Mouse (Mus musculus): ENCODE measurements at regions not wholly inside any gene's neighbourhood (a gene's known extent, or its start where the extent isn't known, plus 50 kb on each side); places are given as distances from the start of the nearest gene placed in this dataset.
"Not testable (repeated sequence)": the region's sequence is repeated elsewhere in the genome, so short reads cannot be mapped to it uniquely, and the experiment has no call there.

- no peak overlapping the region for H3K9ac ChIP-seq (ENCODE audit: low read length)
- no peaks in the 10 kb centered on the region for H3K36me3 ChIP-seq (ENCODE audit: control insufficient read depth, insufficient read depth, low read length)
- no peak overlapping the region for H3K4me3 ChIP-seq (ENCODE audit: low read depth, low read length)
- H3K27ac ChIP-seq (ENCODE audit: low read depth, low read length) = no peak overlapping the region
- no peaks in the 10 kb centered on the region for H3K4me1 ChIP-seq (replicated peaks; ENCODE audit: control insufficient read depth, insufficient read depth, low read length)
- no peak for DNase-seq (ENCODE audit: low spot score)
- no peaks in the 10 kb centered on the region; the same call in 1 of the 2 replicates for H3K9me3 ChIP-seq (ENCODE audit: control insufficient read depth, low read length)
- no peaks in the 10 kb centered on the region for H3K27me3 ChIP-seq (ENCODE audit: control insufficient read depth, insufficient read depth, low read length)
- no peak overlapping the region for H3K4me2 ChIP-seq (ENCODE audit: low read depth, low read length, severe bottlenecking)
- ATAC-seq (replicated peaks; ENCODE audit: low FRiP score) = no peak
Observed at GRCm38 (mm10) chr15:3171774-3172173, 96.6 kb upstream of the Selenop start.

- Histone ChIP-seq H3K4me2 (ENCODE audit: low read depth, low read length, severe bottlenecking) (no peak overlapping the region), H3K4me3 (ENCODE audit: low read depth, low read length) (no peak overlapping the region), H3K9me3 (ENCODE audit: control insufficient read depth, low read length) (no peaks in the 10 kb centered on the region; the same call in 1 of the 2 replicates), H3K27ac (ENCODE audit: low read depth, low read length) (no peak overlapping the region), H3K27me3 (ENCODE audit: control insufficient read depth, insufficient read depth, low read length) (no peaks in the 10 kb centered on the region), H3K4me1 (replicated peaks; ENCODE audit: control insufficient read depth, insufficient read depth, low read length) (no peaks in the 10 kb centered on the region), H3K36me3 (ENCODE audit: control insufficient read depth, insufficient read depth, low read length) (no peaks in the 10 kb centered on the region), H3K9ac (ENCODE audit: low read length) (no peak overlapping the region)
- WGBS = 65% methylated on average over 2 of the region's 2 CpGs
- ATAC-seq (replicated peaks; ENCODE audit: low FRiP score) = no peak
- no peak for DNase-seq (ENCODE audit: low spot score)
Observed at GRCm38 (mm10) chr15:3174072-3174471, 94.3 kb upstream of the Selenop start.

GRCm38 (mm10) chr15:3174848-3175247, 93.5 kb upstream of the Selenop start:
- no peak for ATAC-seq (replicated peaks; ENCODE audit: low FRiP score)
- 47% methylated on average over 2 of the region's 2 CpGs for WGBS

GRCm38 (mm10) chr15:3201912-3202653, 66.3 kb upstream of the Selenop start:
- peak; percentile 61 for DNase-seq (ENCODE audit: low spot score)
- Histone ChIP-seq H3K4me2 (ENCODE audit: low read depth, low read length, severe bottlenecking) (no peak overlapping the region), H3K27me3 (ENCODE audit: control insufficient read depth, insufficient read depth, low read length) (no peaks in the 10 kb centered on the region), H3K9me3 (ENCODE audit: control insufficient read depth, low read length) (no peaks in the 10 kb centered on the region), H3K27ac (ENCODE audit: low read depth, low read length) (no peak overlapping the region), H3K4me1 (replicated peaks; ENCODE audit: control insufficient read depth, insufficient read depth, low read length) (no peaks in the 10 kb centered on the region), H3K36me3 (ENCODE audit: control insufficient read depth, insufficient read depth, low read length) (no peaks in the 10 kb centered on the region), H3K9ac (ENCODE audit: low read length) (no peak overlapping the region), H3K4me3 (ENCODE audit: low read depth, low read length) (no peak overlapping the region)
- 92% methylated on average over 2 of the region's 2 CpGs for whole genome bisulfite sequencing
- peak; percentile 71 for ATAC-seq (replicated peaks; ENCODE audit: low FRiP score)

More at GRCm38 (mm10) chr15:3174848-3175247, 93.5 kb upstream of the Selenop start:
- no peaks in the 10 kb centered on the region for H3K4me1 ChIP-seq (replicated peaks; ENCODE audit: control insufficient read depth, insufficient read depth, low read length)
- H3K27ac ChIP-seq (ENCODE audit: low read depth, low read length) = no peak overlapping the region
- H3K36me3 ChIP-seq (ENCODE audit: control insufficient read depth, insufficient read depth, low read length) = no peaks in the 10 kb centered on the region
- H3K4me3 ChIP-seq (ENCODE audit: low read depth, low read length) = no peak overlapping the region
- H3K9ac ChIP-seq (ENCODE audit: low read length) = no peak overlapping the region
- DNase-seq (ENCODE audit: low spot score) = no peak
- no peaks in the 10 kb centered on the region; the same call in 1 of the 2 replicates for H3K9me3 ChIP-seq (ENCODE audit: control insufficient read depth, low read length)
- H3K4me2 ChIP-seq (ENCODE audit: low read depth, low read length, severe bottlenecking) = no peak overlapping the region
- H3K27me3 ChIP-seq (ENCODE audit: control insufficient read depth, insufficient read depth, low read length) = no peaks in the 10 kb centered on the region

GRCm38 (mm10) chr15:3205522-3205921, 62.8 kb upstream of the Selenop start:
- Histone ChIP-seq H3K27me3 (ENCODE audit: control insufficient read depth, insufficient read depth, low read length) (no peaks in the 10 kb centered on the region), H3K4me3 (ENCODE audit: low read depth, low read length) (no peak overlapping the region), H3K9me3 (ENCODE audit: control insufficient read depth, low read length) (no peaks in the 10 kb centered on the region), H3K4me2 (ENCODE audit: low read depth, low read length, severe bottlenecking) (no peak overlapping the region), H3K27ac (ENCODE audit: low read depth, low read length) (no peak overlapping the region), H3K36me3 (ENCODE audit: control insufficient read depth, insufficient read depth, low read length) (no peaks in the 10 kb centered on the region), H3K9ac (ENCODE audit: low read length) (no peak overlapping the region), H3K4me1 (replicated peaks; ENCODE audit: control insufficient read depth, insufficient read depth, low read length) (no peaks in the 10 kb centered on the region)
- WGBS = 78% methylated on average over 6 of the region's 6 CpGs
- no peak for DNase-seq (ENCODE audit: low spot score)
- ATAC-seq (replicated peaks; ENCODE audit: low FRiP score) = no peak

GRCm38 (mm10) chr15:3206076-3206475, 62.3 kb upstream of the Selenop start:
- not testable (repeated sequence) for H3K27me3 ChIP-seq (ENCODE audit: control insufficient read depth, insufficient read depth, low read length); H3K4me2 ChIP-seq (ENCODE audit: low read depth, low read length, severe bottlenecking); H3K9me3 ChIP-seq (ENCODE audit: control insufficient read depth, low read length); ATAC-seq (replicated peaks; ENCODE audit: low FRiP score); H3K4me1 ChIP-seq (replicated peaks; ENCODE audit: control insufficient read depth, insufficient read depth, low read length); H3K9ac ChIP-seq (ENCODE audit: low read length); H3K27ac ChIP-seq (ENCODE audit: low read depth, low read length); H3K4me3 ChIP-seq (ENCODE audit: low read depth, low read length); H3K36me3 ChIP-seq (ENCODE audit: control insufficient read depth, insufficient read depth, low read length); DNase-seq (ENCODE audit: low spot score)
- 70% methylated on average over 6 of the region's 6 CpGs for WGBS

GRCm38 (mm10) chr15:3213721-3214120, 54.6 kb upstream of the Selenop start:
- H3K4me3 ChIP-seq (ENCODE audit: low read depth, low read length) = no peak overlapping the region
- DNase-seq (ENCODE audit: low spot score) = no peak
- H3K36me3 ChIP-seq (ENCODE audit: control insufficient read depth, insufficient read depth, low read length) = no peaks in the 10 kb centered on the region
- no peaks in the 10 kb centered on the region for H3K9me3 ChIP-seq (ENCODE audit: control insufficient read depth, low read length)
- WGBS = 11% methylated on average over 4 of the region's 4 CpGs
- H3K27me3 ChIP-seq (ENCODE audit: control insufficient read depth, insufficient read depth, low read length) = no peaks in the 10 kb centered on the region
- H3K9ac ChIP-seq (ENCODE audit: low read length) = no peak overlapping the region
- H3K4me2 ChIP-seq (ENCODE audit: low read depth, low read length, severe bottlenecking) = no peak overlapping the region
- no peak overlapping the region for H3K27ac ChIP-seq (ENCODE audit: low read depth, low read length)
- no peaks in the 10 kb centered on the region for H3K4me1 ChIP-seq (replicated peaks; ENCODE audit: control insufficient read depth, insufficient read depth, low read length)
- ATAC-seq (replicated peaks; ENCODE audit: low FRiP score) = no peak

- DNase-seq (ENCODE audit: low spot score) (no peak), ATAC-seq (replicated peaks; ENCODE audit: low FRiP score) (no peak)
- Histone ChIP-seq H3K4me1 (replicated peaks; ENCODE audit: control insufficient read depth, insufficient read depth, low read length) (no peaks in the 10 kb centered on the region), H3K27me3 (ENCODE audit: control insufficient read depth, insufficient read depth, low read length) (no peaks in the 10 kb centered on the region), H3K4me3 (ENCODE audit: low read depth, low read length) (no peak overlapping the region), H3K9ac (ENCODE audit: low read length) (no peak overlapping the region), H3K27ac (ENCODE audit: low read depth, low read length) (no peak overlapping the region), H3K4me2 (ENCODE audit: low read depth, low read length, severe bottlenecking) (no peak overlapping the region), H3K36me3 (ENCODE audit: control insufficient read depth, insufficient read depth, low read length) (no peaks in the 10 kb centered on the region), H3K9me3 (ENCODE audit: control insufficient read depth, low read length) (no peaks in the 10 kb centered on the region)
- 59% methylated on average over 1 of the region's 1 CpGs for WGBS
Observed at GRCm38 (mm10) chr15:3215201-3215600, 53.1 kb upstream of the Selenop start.

All from forebrain, embryonic 11.5 days (tissue).